Mouse (Mus musculus): Measurements from ENCODE around the gene Ssc4d.

DNA sequence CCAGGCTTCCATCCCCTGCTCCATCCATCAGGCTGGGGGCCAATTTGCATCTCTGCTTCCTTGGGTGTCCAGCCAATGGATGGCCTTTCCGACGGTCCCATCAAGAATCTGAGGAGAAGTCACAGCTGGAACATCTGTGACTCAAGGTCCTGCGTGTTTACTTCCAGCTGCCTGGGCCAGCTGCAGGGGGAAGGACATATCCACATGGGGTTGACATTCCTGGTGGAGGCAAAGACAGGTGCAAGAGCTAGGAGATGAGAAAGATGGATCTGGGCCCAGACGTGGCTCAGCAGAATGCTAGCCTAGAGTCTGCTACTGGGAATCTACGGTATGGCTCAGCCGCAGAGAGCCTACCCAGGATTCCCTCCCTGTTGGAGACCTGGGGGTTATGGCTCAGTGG is 4.1 kb downstream of the Ssc4d start:
- no peak for TF ChIP-seq GATA1 (IDR thresholded peaks at IDR 0.05; ENCODE audit: borderline replicate concordance, low read length)
- no peak for TF ChIP-seq FLI1 (IDR thresholded peaks at IDR 0.05; ENCODE audit: low read length)
